Mouse (Mus musculus): Measurements from ENCODE around the gene Rpl19.
A peak's percentile ranks its signal among the peaks of the same experiment; 100 is the strongest.

The Rpl19 gene

GRCm38 (mm10) chr11:98057466-98057865 is 31.0 kb downstream of the Rpl19 start:
- no peak for DNase-seq

DNA sequence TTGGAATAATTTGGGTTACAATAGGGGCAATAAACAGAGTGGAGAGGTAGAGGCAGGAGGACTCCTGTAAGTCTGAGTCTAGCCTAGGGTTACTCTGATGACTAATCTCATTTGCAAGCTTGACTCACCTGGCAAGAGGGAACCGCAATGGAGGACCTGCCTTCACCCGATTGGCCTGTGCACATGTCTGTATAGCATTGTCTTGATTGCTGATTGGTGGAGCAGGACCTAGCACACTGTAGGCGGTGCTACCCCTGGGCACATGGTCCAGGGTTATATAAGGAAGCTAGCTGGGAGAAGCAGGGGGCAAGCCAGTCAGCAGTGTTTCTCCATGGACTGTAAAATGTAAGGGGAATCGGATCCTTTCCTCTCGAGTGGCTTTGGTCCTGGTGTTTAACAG is 31.5 kb downstream of the Rpl19 start:
- peak in 1 of 2 experiments; percentile 57 for DNase-seq

DNA sequence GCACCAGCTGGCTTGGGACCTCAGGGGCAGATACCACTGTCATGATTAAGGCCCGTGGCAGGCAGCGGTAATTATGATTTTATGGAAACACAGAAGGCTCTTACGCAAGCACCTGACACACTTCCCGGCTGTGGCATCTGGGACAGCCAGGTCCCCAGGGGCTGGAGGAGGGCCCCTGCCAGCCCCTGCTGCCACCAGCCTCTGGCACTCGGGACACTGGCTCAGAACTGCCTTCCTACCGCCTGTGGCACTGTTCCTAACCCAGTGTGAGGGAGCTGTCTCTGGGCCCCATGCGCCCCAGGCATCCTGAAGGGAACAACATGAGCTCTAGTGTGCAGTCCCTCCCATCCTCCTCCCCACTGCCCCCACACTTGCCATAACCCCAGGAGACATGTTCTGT is 33.2 kb downstream of the Rpl19 start:
- no peak for DNase-seq

DNA sequence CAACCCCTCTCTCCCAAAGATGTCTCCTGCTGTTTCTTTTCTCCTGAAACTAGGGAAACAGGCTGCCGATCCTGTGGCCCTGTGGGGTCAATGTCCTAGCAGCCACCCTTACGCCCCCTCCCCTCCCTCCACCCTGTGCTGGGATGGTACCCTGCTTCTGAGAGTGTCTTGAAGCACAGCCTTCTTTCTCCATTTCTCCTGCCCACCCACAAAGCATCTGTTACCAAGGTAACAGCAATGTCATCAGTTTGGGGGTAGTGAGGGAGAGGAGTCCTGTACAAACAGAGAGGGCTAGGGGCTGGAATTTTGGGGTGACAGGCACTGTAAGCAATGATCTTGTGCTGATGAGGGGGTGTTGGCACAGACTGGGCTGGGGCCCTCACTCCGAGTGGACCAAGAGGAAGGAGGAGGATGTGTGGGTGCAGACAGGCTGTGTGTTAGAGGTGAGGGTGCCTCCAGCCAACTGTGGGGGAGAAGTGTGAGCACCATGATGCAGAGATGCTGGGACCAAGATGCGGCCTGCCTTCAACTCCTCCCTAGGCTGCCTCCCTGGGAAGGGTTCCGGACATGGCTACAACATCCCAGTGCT is 33.7 kb downstream of the Rpl19 start:
- no peak for DNase-seq

- DNase-seq, result no peak
Observed at GRCm38 (mm10) chr11:98061441-98061840, 34.9 kb downstream of the Rpl19 start.

- DNase-seq, result peak in 1 of 2 experiments; percentile 37
Observed at GRCm38 (mm10) chr11:98061904-98062562, 35.5 kb downstream of the Rpl19 start.

DNA sequence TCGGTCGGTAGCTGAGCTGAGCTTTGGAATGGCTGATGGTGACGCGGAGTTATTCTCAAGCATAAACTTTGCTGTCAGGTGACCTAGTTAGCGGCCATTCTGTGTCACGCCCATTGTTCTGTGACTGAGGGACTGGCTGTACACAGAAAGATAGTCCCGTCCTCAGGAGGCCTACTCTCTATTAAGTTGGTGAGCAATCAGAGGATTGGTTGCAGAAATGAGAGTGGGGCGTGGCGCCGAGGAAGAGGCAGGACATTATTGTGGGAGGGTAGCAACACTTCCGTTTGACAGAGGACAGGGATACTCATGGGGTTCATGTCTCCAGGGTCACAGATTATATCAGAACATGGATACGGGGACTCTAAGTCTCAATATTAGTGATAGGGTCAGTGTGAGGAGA is 39.7 kb downstream of the Rpl19 start:
- no peak for DNase-seq

DNA sequence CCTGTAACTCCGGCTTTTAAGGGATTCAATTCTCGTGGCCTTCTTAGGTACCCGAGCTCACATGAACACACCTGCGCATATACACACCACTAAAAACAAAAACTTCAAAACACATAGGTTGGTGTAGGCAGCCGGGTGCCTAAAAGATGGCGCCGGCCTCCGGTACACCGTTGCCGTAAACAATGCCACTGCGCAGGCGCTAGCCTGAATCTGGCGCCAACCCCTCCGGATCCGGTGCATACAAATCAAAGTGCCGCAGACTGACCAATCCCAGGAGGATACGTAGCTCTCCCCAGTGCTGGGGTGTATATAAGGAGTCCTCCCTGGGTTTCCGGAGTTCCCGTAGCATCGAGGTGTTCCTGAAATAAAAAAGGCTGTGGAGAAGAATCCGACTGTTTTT is 40.7 kb downstream of the Rpl19 start:
- DNase-seq, result no peak

GRCm38 (mm10) chr11:98073442-98073841 is 46.9 kb downstream of the Rpl19 start:
- DNase-seq, result no peak

DNA sequence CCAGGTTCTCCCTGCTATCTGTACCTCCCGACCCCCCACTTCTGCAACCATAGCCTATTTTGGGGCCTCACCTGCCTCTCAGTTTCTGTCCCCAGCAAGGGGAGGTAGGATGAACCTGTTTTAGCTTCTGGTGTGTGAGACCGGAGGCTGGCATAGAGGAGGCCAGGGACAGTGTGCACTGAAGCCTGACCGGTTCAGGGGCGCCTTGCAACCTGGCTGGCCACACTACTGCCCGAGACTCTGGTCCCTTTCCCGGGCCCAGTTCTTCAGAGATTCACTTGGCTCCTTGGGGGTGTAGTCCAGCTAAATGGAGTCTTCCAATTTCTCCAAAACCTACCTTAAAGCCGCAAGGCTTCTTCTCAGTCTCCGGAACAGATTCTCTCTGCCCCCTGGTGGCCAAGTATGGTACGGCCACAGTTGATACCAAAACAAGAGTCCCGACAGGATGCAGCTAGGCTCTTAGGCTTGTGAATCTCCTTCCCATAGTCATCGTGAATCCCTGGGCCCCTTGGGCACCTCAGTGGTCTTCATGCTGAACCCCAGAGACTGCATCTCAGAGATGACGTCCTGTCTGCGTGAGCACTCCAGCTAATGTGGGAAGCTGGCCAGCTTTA is 48.8 kb downstream of the Rpl19 start:
- peak; percentile 82 to 94 for DNase-seq

GRCm38 (mm10) chr11:98077086-98077485 is 50.6 kb downstream of the Rpl19 start:
- DNase-seq, result peak in 1 of 2 experiments; percentile 47

Data from kidney, postnatal 25 days (tissue).